Mouse (Mus musculus) thymus, adult 2 months (tissue): Measurements from ENCODE around the gene Fat2.

Experiments
- CTCF ChIP-seq: fragments of 200-500 bp; IDR thresholded peaks from 2 replicates; pipeline ENCODE4 v1.5.1; 2012; ENCODE audit warnings: mild to moderate bottlenecking, control low read depth, low read length, moderate library complexity, borderline replicate concordance; ENCODE audit not compliant: control insufficient read depth, poor library complexity, insufficient read depth; ENCODE audit errors: extremely low read depth
- POLR2A ChIP-seq: fragments of 200-500 bp; IDR thresholded peaks from 2 replicates; pipeline ENCODE4 v1.6.1; 2012; ENCODE audit warnings: mild to moderate bottlenecking, low read length, control low read depth, moderate library complexity; ENCODE audit not compliant: control insufficient read depth, poor library complexity, insufficient read depth; ENCODE audit errors: extremely low read depth

DNA sequence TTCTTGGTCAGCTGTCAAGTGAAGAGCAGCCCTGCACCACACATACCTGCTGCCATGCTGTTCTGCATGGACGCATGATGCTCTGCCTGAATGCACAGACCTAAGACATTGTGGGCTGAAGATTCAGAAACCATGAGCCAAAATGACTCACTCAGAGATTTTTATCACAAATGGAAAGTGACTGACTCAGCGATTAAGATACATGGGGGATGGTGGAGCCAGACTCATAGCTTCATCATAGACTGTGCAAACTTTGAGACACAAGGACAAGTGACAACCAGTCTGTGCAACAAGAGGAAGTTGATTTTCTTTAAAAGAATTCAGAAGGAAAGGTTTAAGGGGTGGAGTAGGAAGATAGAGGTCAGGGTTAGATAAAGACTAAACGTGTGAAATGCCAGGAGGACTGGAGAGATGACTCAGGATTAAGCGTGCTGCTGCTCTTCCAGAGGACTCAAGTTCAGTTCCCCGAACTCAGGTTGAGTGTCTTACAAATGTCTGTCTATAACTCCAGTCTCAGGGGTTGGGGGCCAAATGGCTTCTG, 46.4 kb downstream of the Fat2 start:
- TF ChIP-seq CTCF (no peak), POLR2A (no peak)
